Mouse (Mus musculus): Measurements from ENCODE around the gene Ccpg1.

Gene Ccpg1

DNA sequence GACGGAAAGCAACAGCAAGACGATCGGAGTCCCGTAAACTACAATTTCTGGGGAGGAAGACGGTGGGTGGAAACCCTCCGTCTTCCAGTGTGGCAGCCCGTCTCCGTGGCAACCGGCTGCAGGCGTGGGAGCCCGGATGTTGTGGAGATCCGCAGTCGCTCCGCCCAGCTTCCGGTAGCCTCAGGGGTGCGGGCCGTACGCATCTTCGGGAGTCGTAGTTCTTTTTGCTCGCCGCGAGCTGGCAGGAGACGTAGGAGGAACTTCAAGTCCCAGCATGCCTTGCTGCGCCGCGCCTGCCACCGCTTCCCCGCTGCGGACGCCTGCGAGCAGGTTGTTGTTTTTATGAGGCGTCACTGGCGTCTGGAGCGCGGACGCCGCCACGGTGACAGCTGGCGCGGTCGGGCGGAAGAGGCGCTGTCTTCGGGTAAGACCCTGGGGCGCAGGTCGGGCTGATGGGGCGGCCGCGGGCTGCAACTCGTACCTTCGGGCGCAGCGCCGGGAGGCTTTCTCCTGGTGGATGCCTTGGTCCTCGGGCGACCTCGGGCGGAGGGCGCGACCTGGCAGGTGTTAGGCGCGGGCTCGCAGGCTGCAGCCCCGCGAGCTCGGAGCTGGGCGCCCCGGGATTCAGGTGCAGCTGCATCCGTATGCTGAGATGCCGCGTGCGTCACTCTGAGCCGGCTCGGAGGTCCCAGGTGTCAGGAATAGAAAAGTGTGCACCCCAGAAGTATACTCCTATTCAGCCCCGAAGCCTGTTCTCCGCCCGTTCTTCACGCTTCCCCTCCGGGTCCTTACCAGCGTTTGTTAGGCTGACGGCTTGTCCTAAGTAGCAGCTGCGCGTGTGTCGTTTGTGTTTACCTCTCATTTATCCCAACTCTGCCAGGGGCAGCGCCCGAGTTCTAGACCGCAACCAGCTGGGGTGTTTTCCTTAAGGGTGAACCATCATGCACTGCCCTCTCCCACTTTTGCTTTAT lies at the start of gene Ccpg1, which contains the start of gene Ccpg1os:
TSS of gene Ccpg1 (plus strand) at position 180 of the 971 bp plus-strand sequence.
TSS of gene Ccpg1os (minus strand) at position 133 of the 971 bp plus-strand sequence.
- POLR2A ChIA-PET = interaction anchor here in 3 of 4 experiments (0.5 to 3.2 kb wide), 29 partner anchors 9 to 346 kb away, joined by 3 to 46 read pairs (median 4); partner anchors contain the start of genes Rsl24d1 (in 2 of the 3), Gm20509 (in 1 of the 3), Khdc3 (in 1 of the 3) and Rab27a (in 1 of the 3)

DNA sequence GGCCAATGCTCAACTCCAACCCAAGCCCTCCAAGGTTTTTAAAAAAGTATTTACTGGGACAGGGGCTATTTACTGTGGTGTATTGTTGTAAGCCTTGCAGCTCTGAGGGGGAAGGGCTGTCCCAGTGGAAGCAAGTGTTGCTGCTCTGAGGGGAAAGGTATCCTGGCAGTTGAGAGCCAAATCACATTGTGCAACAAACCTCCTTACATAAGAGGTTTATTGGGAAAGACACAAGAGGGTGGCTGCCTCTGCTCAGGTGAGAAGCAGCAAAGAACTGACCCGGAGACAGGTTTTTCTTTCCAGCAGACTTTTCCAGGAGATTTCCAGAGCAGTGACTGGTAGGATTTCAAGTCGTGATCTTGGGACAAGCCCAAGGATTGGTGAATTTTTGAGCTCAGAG lies 48.9 kb upstream of the Ccpg1 start:
- ChIA-PET CTCF (interaction anchor here (0.6 to 1.6 kb wide), 10 partner anchors 8 to 170 kb away, joined by 3 to 7 read pairs (median 4); no protein-coding TSS in a partner anchor), POLR2A (interaction anchor here in 1 of 4 experiments (0.6 to 1.5 kb wide), 2 partner anchors 12 to 170 kb away, joined by 3 read pairs; no protein-coding TSS in a partner anchor)

More for the DNA sequence above, at the start of gene Ccpg1, which contains the start of gene Ccpg1os:
- CTCF ChIA-PET = interaction anchor here in 3 of 4 experiments (0.5 to 2.5 kb wide), 10 partner anchors 10 to 59 kb away, joined by 3 to 14 read pairs (median 3); partner anchors contain the start of gene Rab27a (in 1 of the 3)

DNA sequence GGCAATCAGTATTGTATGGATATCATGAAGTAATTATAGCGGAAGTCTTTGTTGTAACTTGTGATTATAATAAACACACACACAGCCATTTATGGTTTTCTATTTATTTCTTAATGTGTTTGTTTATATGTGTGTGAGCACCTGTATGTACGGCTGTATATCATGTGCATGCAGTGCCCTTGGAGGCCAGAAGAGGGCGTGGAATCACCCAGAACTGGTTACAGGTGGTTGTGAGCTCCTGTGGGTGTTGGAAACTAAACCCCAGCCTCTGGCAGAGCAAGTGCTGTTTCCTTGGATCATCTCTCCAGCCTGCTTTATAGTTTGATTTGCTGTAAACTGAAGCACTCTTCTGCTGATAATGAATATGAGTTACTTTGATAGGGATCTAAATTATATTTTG lies 41.8 kb upstream of the Ccpg1 start:
- POLR2A ChIA-PET = interaction anchor here in 3 of 4 experiments (0.6 to 1.5 kb wide), 10 partner anchors 12 to 654 kb away, joined by 3 to 8 read pairs (median 4); partner anchors contain the start of genes Dyx1c1 (in 2 of the 3), Gm44503 (in 2 of the 3), Gm20509 (in 1 of the 3) and Pygo1 (in 1 of the 3)
- CTCF ChIA-PET = interaction anchor here (0.6 to 4.2 kb wide), 24 partner anchors 8 to 383 kb away, joined by 3 to 45 read pairs (median 4); partner anchors contain the start of genes Dyx1c1 (in 1 of the 4) and Gm44503 (in 1 of the 4)

DNA sequence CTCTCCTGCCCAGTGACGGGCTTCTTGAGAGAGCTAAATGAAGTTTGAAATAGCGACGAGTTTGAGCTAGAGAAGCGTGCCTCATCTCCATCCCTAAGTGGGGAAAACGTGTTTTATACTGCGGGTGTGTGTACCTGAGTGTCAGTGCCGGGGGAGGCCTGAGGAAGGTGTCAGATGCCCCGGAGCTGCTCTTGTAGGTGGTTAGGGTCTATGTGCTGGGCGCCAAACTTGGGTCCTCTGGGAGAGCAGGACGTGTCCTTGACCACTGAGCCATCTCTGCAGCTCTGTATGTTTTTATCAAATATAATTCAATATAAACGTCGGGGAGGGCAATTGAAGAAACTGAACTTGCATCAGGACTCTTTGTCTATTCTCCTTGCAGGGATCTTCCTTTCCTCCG lies 40.9 kb upstream of the Ccpg1 start:
- CTCF ChIA-PET = interaction anchor here in 3 of 4 experiments (0.6 to 4.2 kb wide), 19 partner anchors 9 to 210 kb away, joined by 3 to 45 read pairs (median 4); partner anchors contain the start of genes Dyx1c1 (in 1 of the 3) and Gm44503 (in 1 of the 3)

DNA sequence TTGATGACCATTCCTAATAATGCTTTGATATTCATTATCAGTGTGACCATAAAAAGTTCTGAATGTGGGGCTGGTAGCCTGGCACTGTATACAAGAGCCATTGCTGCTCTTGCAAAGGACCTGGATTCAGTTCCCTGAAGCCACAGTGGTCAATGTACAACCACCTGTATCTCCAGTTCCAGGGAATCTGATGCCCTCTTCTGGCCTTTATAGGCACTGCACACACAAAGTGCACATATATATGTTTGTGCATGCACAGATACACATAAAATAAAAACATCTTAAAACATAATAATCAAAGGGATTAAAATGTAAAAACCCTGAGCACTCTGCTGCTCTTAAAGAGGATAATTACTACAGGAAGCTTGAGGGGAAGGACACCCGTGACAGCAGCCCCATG lies 38.2 kb upstream of the Ccpg1 start:
- CTCF ChIA-PET = interaction anchor here in 1 of 4 experiments (4.2 kb wide), 1 partner anchor 8 kb away, joined by 45 read pairs; no protein-coding TSS in a partner anchor
- POLR2A ChIA-PET = interaction anchor here in 1 of 4 experiments (0.9 to 2.7 kb wide), 3 partner anchors 9 to 167 kb away, joined by 3 to 13 read pairs (median 3); partner anchors contain the start of genes Dyx1c1, Gm44503 and Rsl24d1

More for the DNA sequence above, 40.9 kb upstream of the Ccpg1 start:
- POLR2A ChIA-PET = interaction anchor here in 3 of 4 experiments (0.6 to 1.5 kb wide), 7 partner anchors 11 to 655 kb away, joined by 3 to 8 read pairs (median 3); partner anchors contain the start of genes Dyx1c1 (in 2 of the 3) and Gm44503 (in 2 of the 3)

DNA sequence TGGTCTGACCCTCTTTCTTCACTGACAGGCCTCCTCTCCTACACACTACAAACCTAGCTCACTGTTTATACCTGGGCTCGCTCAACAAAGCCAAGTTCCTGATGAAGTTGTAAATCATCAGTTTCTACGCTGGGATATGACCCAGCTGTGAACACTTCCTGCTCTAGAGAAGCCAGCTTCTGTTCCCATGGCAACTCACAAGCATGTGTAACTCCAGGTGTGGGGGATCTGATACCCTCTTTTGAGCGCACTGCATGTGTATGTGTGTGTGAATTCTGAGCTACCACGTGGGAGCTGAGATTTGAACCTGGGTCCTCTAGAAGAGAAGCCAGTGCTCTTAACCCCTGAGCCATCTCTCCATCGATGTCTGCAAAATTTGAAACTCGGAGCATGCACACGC lies 35.7 kb upstream of the Ccpg1 start:
- ChIA-PET CTCF (interaction anchor here in 1 of 4 experiments (0.6 kb wide), 1 partner anchor 1101 kb away, joined by 4 read pairs; no protein-coding TSS in a partner anchor), POLR2A (interaction anchor here in 1 of 4 experiments (0.6 to 2.7 kb wide), 2 partner anchors 9 to 12 kb away, joined by 3 to 13 read pairs; partner anchors contain the start of genes Dyx1c1 and Gm44503)

DNA sequence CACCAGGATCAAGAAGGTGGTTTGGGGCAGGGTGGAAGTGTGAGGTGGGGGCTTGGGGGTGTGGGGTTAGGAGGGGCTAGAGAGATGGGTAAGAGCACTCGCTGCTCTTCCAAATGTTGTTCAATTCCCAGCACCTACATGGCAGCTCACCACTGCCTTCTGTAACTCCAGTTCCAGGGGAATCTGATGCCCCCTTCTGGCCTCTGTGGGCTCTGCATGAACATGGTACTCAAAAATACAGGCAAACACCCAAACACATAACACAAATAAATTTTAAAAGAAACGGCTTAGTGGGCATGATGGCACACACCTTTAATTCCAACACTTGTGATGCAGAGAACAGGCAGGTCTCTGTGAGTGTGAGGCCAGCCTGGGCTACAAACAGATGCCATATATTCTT lies 30.5 kb upstream of the Ccpg1 start:
- POLR2A ChIA-PET = interaction anchor here in 2 of 4 experiments (0.7 to 1.9 kb wide), 3 partner anchors 11 to 506 kb away, joined by 3 to 8 read pairs (median 3); no protein-coding TSS in a partner anchor
- CTCF ChIA-PET = interaction anchor here (0.5 to 2.0 kb wide), 29 partner anchors 9 to 188 kb away, joined by 3 to 45 read pairs (median 3); partner anchors contain the start of genes Ccpg1 (in 2 of the 4), Ccpg1os (in 2 of the 4), Prtg (in 1 of the 4) and Pygo1 (in 1 of the 4)

DNA sequence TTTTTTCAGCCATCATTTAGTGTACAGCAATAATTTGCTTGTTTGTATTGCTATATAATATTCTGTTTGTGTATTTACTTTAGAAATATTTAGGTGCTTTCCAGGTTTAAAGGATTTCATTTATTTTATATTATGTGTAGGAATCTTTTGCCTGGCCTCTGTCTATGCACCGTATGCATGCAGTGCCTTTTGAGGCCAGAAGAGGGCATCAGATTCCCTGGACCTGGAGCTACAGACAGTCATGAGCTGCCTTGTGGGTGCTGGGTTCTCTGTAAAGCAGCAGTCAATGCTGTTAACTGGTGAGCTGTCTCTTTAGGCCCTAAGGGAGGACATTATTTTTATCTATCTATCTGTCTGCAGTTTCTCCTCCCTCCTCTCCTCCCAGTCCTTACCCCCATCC lies 29.7 kb upstream of the Ccpg1 start:
- CTCF ChIA-PET = interaction anchor here (0.5 to 4.2 kb wide), 66 partner anchors 8 to 1309 kb away, joined by 3 to 45 read pairs (median 4); partner anchors contain the start of genes Ccpg1 (in 1 of the 4), Ccpg1os (in 1 of the 4), Prtg (in 1 of the 4) and Rab27a (in 1 of the 4)
- POLR2A ChIA-PET = interaction anchor here in 3 of 4 experiments (0.7 to 1.9 kb wide), 16 partner anchors 8 to 507 kb away, joined by 3 to 8 read pairs (median 3); partner anchors contain the start of genes Ccpg1 (in 1 of the 3), Ccpg1os (in 1 of the 3) and Nedd4 (in 1 of the 3)

DNA sequence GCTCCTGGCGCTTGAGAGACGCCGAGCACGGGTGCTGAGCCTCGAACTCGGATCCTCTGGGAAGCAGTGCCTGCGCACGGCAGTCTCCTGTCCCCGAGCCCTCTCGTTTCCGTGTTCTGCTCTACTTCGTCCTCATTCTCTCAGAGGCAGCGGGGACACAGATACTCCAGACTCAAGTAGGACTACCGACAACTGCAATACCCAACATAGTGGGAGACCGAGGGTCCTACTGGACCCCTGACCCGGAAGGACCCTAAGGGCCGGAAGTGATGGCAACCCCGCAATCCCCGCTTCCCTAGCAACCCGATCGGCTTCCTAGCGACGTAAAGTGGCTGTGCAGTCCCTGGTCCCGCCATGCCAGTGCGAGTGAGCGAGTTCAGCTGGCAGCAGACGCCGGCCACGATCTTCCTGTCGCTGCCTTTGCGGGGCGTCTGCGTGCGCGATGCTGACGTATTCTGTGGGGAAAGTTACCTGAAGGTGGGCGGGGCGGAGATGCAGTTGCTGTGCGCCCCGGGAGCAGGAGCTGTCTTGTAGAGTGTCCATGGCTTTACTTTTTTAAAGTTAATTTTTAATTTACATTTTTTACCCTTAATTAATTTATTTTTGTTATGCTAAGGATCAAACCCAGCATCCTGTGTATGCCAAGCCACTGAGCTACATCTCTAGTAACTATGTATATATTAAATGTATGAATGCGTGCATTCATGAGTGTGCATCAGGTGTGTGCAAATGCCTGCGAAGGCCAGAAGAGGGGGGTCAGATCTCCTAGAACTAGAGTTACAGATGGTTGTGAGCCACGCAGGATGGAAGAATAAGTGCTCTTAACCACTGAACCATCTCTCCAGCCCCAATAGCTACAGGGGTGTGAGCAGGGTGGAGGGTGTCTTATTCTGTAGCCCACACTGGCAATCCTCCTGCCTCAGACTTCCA lies 26.4 kb upstream of the Ccpg1 start, which contains the start of the genes Dyx1c1 and Gm44503:
TSS of gene Dyx1c1 (plus strand) at position 265 of the 930 bp plus-strand sequence.
TSS of gene Gm44503 (plus strand) at position 332 of the 930 bp plus-strand sequence.
- CTCF ChIA-PET = interaction anchor here (0.6 to 4.2 kb wide), 23 partner anchors 8 to 225 kb away, joined by 3 to 15 read pairs (median 4); partner anchors contain the start of gene Pigb (in 1 of the 4)
- POLR2A ChIA-PET = interaction anchor here (0.5 to 2.3 kb wide), 26 partner anchors 8 to 427 kb away, joined by 3 to 13 read pairs (median 3); partner anchors contain the start of genes Pigb (in 1 of the 4), Rfx7 (in 1 of the 4) and Rsl24d1 (in 1 of the 4)

DNA sequence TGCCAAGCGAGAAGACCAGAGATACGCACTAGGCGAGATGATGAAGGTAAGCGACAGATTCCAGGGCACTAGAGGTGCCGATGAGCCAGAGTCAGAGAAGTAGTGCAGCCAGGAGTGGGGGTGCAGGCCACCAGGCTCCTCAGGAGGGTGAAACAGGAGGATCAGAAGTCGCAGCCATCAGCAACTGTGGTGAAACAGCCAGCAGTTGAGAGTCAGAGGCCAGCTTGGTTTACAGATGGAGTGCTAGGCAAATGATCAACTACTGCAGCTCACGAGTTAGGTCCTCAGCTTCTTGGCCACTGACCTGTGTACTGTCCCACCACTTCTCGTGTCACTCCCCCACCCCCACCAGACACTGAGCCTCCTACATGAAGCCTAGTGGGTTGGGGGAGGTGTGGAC lies 23.9 kb upstream of the Ccpg1 start:
- CTCF ChIA-PET = interaction anchor here in 2 of 4 experiments (0.7 to 1.3 kb wide), 2 partner anchors 123 to 273 kb away, joined by 3 to 7 read pairs; no protein-coding TSS in a partner anchor
- POLR2A ChIA-PET = interaction anchor here in 2 of 4 experiments (1.1 to 1.7 kb wide), 6 partner anchors 24 to 430 kb away, joined by 3 to 5 read pairs (median 4); partner anchors contain the start of genes Ccpg1 (in 1 of the 2) and Ccpg1os (in 1 of the 2)

DNA sequence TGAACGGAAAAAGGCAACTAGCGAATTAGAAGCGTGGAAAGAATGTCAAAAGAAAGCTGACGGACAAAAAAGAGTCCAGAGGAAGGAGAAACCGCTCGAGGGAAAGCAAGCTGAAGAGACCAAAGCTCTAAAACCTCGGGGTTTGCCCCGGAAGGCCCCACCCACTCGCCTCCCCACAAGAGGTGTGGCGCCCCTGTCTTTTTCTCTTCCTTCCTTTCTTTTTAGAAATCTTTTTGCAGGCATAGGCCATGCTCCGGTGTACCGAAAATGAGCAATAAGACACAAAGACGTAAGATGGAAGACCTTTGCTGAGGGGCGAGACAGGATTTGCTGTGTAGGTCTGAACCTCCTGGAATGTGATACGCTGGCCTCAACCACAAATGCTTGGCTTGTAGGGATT lies 23.3 kb upstream of the Ccpg1 start:
- CTCF ChIA-PET = interaction anchor here in 2 of 4 experiments (0.6 to 1.3 kb wide), 2 partner anchors 82 to 123 kb away, joined by 3 to 8 read pairs; no protein-coding TSS in a partner anchor
- POLR2A ChIA-PET = interaction anchor here in 3 of 4 experiments (0.6 to 1.7 kb wide), 7 partner anchors 12 to 315 kb away, joined by 3 to 5 read pairs (median 4); partner anchors contain the start of genes Ccpg1 (in 1 of the 3) and Ccpg1os (in 1 of the 3)

DNA sequence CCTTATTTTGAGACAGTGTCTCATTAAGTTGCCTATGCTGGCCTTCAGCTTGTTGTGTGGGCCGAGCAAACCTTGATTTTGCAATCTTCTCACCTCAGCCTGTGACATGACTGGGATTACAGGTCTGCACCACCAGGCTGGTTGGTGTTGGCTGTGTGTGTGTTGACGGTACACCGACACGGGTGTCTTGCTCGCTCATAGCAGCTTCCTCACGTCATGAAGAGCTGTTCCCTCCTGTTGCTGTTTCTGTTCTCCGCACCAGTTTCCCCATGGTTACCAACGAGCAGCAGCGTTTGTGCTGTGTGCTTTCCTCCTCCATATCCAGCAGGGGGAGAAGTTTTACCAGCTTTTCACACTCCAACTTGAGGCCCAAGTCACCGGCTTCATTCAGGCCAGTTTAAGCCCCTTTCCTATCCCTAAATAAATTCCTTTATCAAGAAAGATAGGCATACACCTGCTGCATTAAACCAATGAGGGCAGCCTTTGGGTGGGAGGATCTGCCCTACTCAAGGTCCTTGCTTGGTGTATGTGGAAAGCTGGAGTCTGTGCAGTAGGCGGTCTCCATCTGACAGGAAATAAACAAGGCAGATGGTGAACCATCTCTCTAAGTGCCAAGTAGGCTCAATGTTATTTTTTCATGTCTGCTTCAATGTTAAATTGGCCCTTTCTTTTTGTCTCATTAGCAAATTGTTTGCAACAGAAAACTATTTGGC lies 16.7 kb upstream of the Ccpg1 start:
- ChIA-PET POLR2A (interaction anchor here in 3 of 4 experiments (0.6 to 1.7 kb wide), 12 partner anchors 11 to 200 kb away, joined by 3 to 5 read pairs (median 3); partner anchors contain the start of gene Rab27a (in 1 of the 3)), CTCF (interaction anchor here (0.5 to 2.5 kb wide), 24 partner anchors 10 to 194 kb away, joined by 3 to 17 read pairs (median 4); partner anchors contain the start of genes Dyx1c1 (in 3 of the 4), Gm44503 (in 3 of the 4), Ccpg1 (in 1 of the 4) and Ccpg1os (in 1 of the 4))

DNA sequence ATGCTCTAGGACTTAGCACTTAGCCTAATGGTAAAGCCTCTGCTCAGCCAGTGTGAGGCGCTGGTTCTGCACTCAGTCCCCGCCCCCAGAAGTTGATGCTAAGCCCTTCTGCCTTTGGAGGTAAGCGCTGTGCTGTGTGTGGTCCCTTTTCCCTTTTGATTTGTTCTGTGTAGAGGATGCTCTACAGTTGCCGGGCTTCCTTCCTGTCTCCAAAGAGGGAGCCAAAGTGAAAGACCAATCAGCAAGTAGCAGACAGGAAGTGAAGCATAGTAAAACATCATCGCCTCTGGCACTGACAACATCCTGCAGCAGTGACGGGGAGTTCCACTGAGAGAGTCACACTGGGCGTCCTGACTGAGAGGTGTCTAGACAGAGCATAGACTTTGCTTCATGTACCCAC lies 15.4 kb upstream of the Ccpg1 start:
- CTCF ChIA-PET = interaction anchor here in 2 of 4 experiments (1.3 to 1.7 kb wide), 2 partner anchors 27 to 122 kb away, joined by 3 to 4 read pairs; no protein-coding TSS in a partner anchor
- POLR2A ChIA-PET = interaction anchor here in 1 of 4 experiments (1.6 kb wide), 1 partner anchor 14 kb away, joined by 3 read pairs; no protein-coding TSS in a partner anchor

DNA sequence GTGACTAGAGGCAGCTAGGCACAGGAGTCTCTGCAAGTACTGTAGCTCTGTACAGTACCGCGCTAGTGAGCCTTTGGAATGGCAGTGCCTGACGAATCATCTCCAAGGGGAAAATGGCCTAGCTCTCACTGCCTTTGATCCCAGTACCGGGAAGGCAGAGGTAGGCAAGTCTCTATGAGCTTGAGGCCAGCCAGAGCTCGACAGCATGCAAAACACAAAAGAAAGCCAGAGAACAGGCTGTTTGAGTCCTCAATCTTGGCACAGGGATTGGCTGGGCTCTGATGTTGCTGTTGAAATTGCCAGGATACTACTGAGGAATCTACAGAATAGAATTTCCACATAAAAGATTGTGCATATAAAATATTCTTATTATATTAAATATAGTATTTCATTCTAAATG lies 12.8 kb upstream of the Ccpg1 start:
- POLR2A ChIA-PET = interaction anchor here in 2 of 4 experiments (0.9 kb wide), 2 partner anchors 12 to 13 kb away, joined by 4 to 5 read pairs; partner anchors contain the start of genes Ccpg1 (in 1 of the 2) and Ccpg1os (in 1 of the 2)
- CTCF ChIA-PET = interaction anchor here in 1 of 4 experiments (0.6 to 1.9 kb wide), 3 partner anchors 28 to 207 kb away, joined by 3 to 5 read pairs (median 5); no protein-coding TSS in a partner anchor

All from embryonic stem cell, embryonic (primary cell).